Mouse (Mus musculus) limb, embryonic 12.5 days (tissue): ENCODE data around the gene Mfsd14b. TPM values are rescaled to one million over a fixed set of nuclear protein-coding genes. Genes with fewer than 3 reads are reported as not detected.

Experiments used
- ATAC-seq: fragments of 200-750 bp; cut with Nextera tagmentation; 2 replicates; pipeline ENCODE4 v1.8.0; 2017; ENCODE audit warnings: low read depth, moderate TSS enrichment; ENCODE audit not compliant: insufficient number of reproducible peaks, insufficient read depth, low FRiP score, low TSS enrichment
- H3K27ac ChIP-seq: fragments of 300-500 bp; sonication (generic); 2 replicates; pipeline ENCODE4 v1.5.1; 2016; ENCODE audit warnings: mild to moderate bottlenecking, moderate library complexity
- H3K27me3 ChIP-seq: fragments of 300-500 bp; sonication (generic); 2 replicates; pipeline ENCODE4 v1.6.1; 2016; ENCODE audit warnings: mild to moderate bottlenecking, moderate library complexity
- H3K36me3 ChIP-seq: fragments of 300-500 bp; sonication (generic); 2 replicates; pipeline ENCODE4 v1.6.1; 2016; ENCODE audit warnings: mild to moderate bottlenecking, moderate library complexity
- H3K4me1 ChIP-seq: fragments of 300-500 bp; sonication (generic); replicated peaks from 2 replicates; pipeline ENCODE4 v1.6.1; 2016
- H3K4me2 ChIP-seq: fragments of 300-500 bp; sonication (generic); 2 replicates; pipeline ENCODE4 v1.6.1; 2016; ENCODE audit warnings: mild to moderate bottlenecking, moderate library complexity
- H3K4me3 ChIP-seq: fragments of 300-500 bp; sonication (generic); replicated peaks from 2 replicates; pipeline ENCODE4 v1.5.1; 2016; ENCODE audit warnings: mild to moderate bottlenecking
- H3K9ac ChIP-seq: fragments of 300-500 bp; sonication (generic); replicated peaks from 2 replicates; pipeline ENCODE4 v1.6.1; 2016; ENCODE audit warnings: mild to moderate bottlenecking, moderate library complexity
- H3K9me3 ChIP-seq: fragments of 300-500 bp; sonication (generic); 2 replicates; pipeline ENCODE4 v1.6.1; 2016; ENCODE audit warnings: mild to moderate bottlenecking, moderate library complexity
- WGBS: fragments of 180-500 bp; shearing (Covaris S2); methylation state at CpG from one replicate; pipeline ENCODE4 v1.1.7; 2016; 5-methylcytosine and 5-hydroxymethylcytosine counted together
- polyA plus RNA-seq: library from polyadenylated mRNA; unstranded; fragments of >200 nt; fragmentation: Nextera tagmentation; extraction: Ambion mirVana; gene quantifications from 2 replicates; pipeline ENCODE4 v1.2.1, GENCODE M21; 2016

Gene Mfsd14b
- 60.2 and 62.8 TPM in 2 replicates for polyA plus RNA-seq

DNA sequence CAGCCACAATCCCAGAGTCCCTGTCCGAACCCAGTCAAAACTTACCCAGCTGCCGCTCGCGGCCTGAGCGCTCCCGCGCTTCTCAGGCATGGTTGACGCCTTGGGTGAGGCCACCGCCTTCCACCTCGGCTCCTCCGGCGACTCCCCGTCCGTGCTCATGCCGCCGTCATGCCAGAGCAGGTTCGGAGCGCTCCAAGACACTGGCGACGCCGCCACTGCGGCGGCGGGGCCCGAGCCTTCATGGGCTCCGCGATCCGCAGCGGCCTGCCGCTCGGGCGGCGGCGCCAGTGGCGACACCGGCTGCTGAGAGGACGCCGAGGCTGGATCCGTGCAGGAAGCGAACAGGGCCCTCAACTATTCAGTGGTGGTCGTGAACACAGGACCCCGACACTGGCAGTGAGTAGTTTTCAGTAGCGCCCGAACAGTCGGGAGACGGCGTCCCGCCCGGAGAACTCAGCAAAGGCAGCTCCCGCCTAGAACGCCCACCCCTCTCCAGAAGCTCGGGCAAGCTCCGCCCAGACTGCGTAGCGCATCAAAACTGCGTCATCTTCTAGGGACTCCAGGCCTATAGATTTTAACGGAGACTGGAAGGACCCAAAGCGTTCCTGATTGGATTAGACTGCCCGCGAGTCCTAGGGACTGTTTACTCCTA, at the start of gene Mfsd14b:
Gene Mfsd14b (minus strand): TSS at position 517 of the 652 bp plus-strand sequence.
- Histone ChIP-seq H3K27ac (peak within 1 kb of the TSS; percentile 94), H3K4me3 (peak within 1 kb of the TSS; percentile 86), H3K9ac (peak within 1 kb of the TSS; percentile 93), H3K4me1 (peaks cover 10% of the 10 kb centered on the region; the same call in 1 of the 2 replicates), H3K27me3 (no peaks in the 10 kb centered on the region), H3K36me3 (no peaks in the 10 kb centered on the region), H3K4me2 (peak within 1 kb of the TSS; percentile 82), H3K9me3 (no peaks in the 10 kb centered on the region)
- peak; percentile 98 for ATAC-seq
- WGBS: under 1% methylated on average over 60 of the region's 60 CpGs

DNA sequence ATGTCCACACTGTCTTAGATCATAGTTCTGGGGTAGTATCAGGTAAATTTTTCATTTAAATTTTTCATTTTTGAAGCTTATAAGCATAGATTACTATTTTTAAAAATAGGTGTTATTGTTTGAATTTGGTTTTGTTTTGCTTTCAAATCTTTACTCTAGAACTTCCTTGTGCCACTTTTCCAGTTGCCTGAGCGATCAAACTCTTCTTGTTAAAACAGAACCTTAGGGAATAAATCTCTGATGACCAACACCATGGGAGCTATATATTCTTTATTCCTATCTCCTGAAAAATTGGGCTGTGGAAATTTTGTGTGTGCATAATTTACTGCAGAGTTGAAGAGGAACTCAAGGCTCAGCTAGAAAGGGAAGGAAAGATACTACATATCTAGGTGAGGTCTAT, 37.2 kb upstream of the Mfsd14b start, which contains the start of gene Olfr466:
Gene Olfr466 (plus strand): TSS at position 301 of the 400 bp plus-strand sequence.
- Histone ChIP-seq H3K9ac (no peak within 1 kb of the TSS), H3K4me1 (no peaks in the 10 kb centered on the region), H3K27me3 (no peaks in the 10 kb centered on the region), H3K4me3 (no peak within 1 kb of the TSS), H3K27ac (no peak within 1 kb of the TSS), H3K4me2 (no peak within 1 kb of the TSS), H3K9me3 (0 out of 2 replicates have a peak, but pooled peaks cover 7% of the 10 kb centered on the region), H3K36me3 (no peaks in the 10 kb centered on the region)
- WGBS: 76% methylated on average over 1 of the region's 1 CpGs
- no peak for ATAC-seq

DNA sequence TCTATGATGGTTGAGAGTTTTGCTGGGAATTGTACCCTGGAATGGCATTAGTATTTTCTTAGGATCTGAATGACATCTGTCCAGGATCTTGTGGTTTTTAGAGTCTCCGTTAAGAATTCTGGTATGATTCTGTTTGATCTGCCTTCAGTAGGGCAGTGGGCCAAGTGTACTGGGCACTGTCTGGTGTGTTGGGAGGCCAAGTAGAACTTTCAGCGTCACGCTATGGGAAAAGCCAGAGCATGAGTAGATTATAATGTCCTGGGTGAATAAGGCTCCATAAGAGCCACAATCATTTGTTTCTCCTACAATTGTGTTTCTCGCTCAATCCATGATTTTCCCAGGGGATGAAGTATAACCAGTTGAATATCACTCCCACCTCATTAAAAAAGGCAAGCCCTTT, 25.0 kb upstream of the Mfsd14b start, which contains the start of gene Olfr465-ps1:
Gene Olfr465-ps1 (plus strand): TSS at position 301 of the 400 bp plus-strand sequence.
- no peak within 1 kb of the TSS for H3K27ac ChIP-seq
- no peak within 1 kb of the TSS for H3K4me3 ChIP-seq
- WGBS: 80% methylated on average over 4 of the region's 4 CpGs
- no peaks in the 10 kb centered on the region for H3K4me1 ChIP-seq
- H3K4me2 ChIP-seq: no peak within 1 kb of the TSS
- H3K36me3 ChIP-seq: no peaks in the 10 kb centered on the region
- ATAC-seq: no peak
- H3K27me3 ChIP-seq: no peaks in the 10 kb centered on the region
- H3K9ac ChIP-seq: no peak within 1 kb of the TSS
- H3K9me3 ChIP-seq: 0 out of 2 replicates have a peak, but pooled peaks cover 4% of the 10 kb centered on the region

DNA sequence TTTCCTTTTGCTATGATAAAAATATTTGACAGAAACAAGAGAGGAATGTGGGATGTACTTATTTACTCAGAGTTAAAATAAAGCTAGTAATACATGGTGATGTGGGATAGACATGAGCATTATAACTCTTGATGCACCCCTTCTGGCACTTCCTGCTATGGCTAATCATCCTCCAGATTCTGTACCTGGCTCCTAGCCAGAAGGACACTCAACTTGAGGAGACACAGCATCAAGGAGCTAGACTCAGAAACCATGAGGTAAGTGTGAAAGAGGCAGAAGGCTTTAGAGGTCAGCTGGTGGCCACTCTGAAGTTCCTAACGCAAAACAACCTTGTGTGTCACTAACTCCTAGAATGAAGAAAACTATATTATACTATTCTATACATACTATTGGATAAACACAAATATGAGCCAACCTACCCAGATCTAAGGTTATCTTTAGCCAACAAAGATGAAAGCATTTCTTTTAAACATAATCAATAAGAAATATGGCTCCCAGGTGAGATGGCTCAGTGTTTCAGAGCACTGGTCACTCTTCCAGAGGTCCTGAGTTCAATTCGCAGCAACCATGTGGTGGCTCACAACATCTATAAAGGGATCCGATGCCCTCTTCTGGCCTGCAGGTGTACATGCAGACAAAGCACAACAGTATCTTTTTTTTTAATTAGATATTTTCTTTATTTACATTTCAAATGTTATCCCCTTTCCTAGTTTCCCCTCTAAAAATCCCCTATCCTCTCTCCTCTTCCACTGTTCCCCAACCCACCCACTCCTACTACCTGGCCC, 14.5 kb upstream of the Mfsd14b start:
- Histone ChIP-seq H3K4me2 (no peak overlapping the region), H3K9ac (no peak overlapping the region), H3K27ac (no peak overlapping the region), H3K4me1 (no peaks in the 10 kb centered on the region), H3K9me3 (no peaks in the 10 kb centered on the region), H3K27me3 (no peaks in the 10 kb centered on the region), H3K36me3 (no peaks in the 10 kb centered on the region), H3K4me3 (no peak overlapping the region)
- WGBS: 66% methylated on average over 3 of the region's 3 CpGs
- no peak for ATAC-seq

DNA sequence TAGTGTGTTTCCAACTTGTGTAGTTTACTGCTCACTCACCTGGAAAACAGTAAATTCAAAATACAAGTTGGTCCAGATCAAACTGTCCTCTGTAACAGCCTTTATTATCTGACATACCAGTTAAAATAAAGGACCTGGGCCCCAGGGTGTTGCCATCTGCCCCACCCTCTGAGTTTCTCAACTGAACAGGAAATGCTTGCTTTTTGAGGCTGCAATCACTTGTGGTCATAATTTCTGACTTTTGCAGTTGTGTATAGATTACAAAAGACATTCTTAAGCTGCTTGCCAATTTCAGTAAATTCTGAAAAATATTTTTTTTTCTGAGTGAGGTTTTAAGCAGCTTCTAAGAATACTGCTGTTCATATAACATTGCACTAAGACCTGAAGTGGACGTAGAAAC, 9.3 kb upstream of the Mfsd14b start:
- 81% methylated on average over 1 of the region's 1 CpGs for WGBS
- ATAC-seq: no peak

DNA sequence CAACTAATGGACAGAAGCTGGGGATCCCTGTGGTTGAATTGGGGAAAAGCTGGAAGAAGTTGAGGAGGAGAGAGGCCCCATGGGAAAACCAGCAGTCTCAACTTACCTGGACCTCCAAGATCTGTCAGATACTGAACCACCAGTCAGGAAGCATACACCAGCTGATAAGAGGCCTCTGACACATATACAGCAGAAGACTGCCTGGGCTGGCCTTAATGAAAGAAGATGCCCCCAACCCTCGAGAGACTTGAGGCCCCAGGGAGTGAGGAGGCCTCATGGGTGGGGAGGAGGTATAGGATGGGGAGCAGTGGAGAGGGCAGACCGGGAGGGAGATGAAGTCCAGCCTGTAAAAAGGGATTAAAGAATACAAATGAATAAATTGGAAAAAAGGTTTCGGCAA, 8.2 kb upstream of the Mfsd14b start:
- no peak overlapping the region for H3K9ac ChIP-seq
- H3K4me1 ChIP-seq: no peaks in the 10 kb centered on the region
- no peaks in the 10 kb centered on the region for H3K27me3 ChIP-seq
- no peak overlapping the region for H3K27ac ChIP-seq
- no peak for ATAC-seq
- H3K36me3 ChIP-seq: no peaks in the 10 kb centered on the region
- no peak overlapping the region for H3K4me3 ChIP-seq
- 77% methylated on average over 3 of the region's 3 CpGs for WGBS
- H3K4me2 ChIP-seq: no peak overlapping the region
- no peaks in the 10 kb centered on the region for H3K9me3 ChIP-seq

More for the DNA sequence above, 9.3 kb upstream of the Mfsd14b start:
- Histone ChIP-seq H3K27me3 (no peaks in the 10 kb centered on the region), H3K36me3 (no peaks in the 10 kb centered on the region), H3K9ac (no peak overlapping the region), H3K27ac (no peak overlapping the region), H3K9me3 (no peaks in the 10 kb centered on the region), H3K4me3 (no peak overlapping the region), H3K4me1 (no peaks in the 10 kb centered on the region), H3K4me2 (no peak overlapping the region)

DNA sequence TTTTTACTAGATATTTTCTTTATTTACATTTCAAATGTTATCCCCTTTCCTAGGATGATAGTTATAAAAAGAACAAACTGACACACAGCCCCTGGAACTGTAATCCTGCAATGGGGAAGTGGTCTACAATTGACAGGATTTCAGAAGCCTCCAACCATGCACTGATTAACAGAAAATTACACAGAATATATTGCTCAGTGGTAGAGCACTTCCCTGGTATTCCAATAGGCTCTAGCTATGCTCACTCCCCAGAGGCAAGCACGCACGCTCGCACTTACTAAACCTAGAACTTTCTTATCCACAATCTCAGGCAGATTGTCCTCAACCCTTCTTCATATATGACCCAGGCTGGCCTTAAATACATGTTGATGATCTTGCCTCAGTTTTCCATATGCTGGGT, 464 bp upstream of the Mfsd14b start:
- H3K27ac ChIP-seq: peak overlapping the region; percentile 94
- H3K9me3 ChIP-seq: no peaks in the 10 kb centered on the region
- H3K27me3 ChIP-seq: no peaks in the 10 kb centered on the region
- no peaks in the 10 kb centered on the region for H3K36me3 ChIP-seq
- 0 out of 2 replicates have a peak overlapping the region, but pooled peaks have one; percentile 93 for H3K9ac ChIP-seq
- 67% methylated on average over 3 of the region's 3 CpGs for whole genome bisulfite sequencing
- peak overlapping the region; percentile 82 for H3K4me2 ChIP-seq
- peaks cover 10% of the 10 kb centered on the region; the same call in 1 of the 2 replicates for H3K4me1 ChIP-seq
- peak overlapping the region; percentile 86 for H3K4me3 ChIP-seq
- no peak; the same call in 1 of the 2 replicates for ATAC-seq

DNA sequence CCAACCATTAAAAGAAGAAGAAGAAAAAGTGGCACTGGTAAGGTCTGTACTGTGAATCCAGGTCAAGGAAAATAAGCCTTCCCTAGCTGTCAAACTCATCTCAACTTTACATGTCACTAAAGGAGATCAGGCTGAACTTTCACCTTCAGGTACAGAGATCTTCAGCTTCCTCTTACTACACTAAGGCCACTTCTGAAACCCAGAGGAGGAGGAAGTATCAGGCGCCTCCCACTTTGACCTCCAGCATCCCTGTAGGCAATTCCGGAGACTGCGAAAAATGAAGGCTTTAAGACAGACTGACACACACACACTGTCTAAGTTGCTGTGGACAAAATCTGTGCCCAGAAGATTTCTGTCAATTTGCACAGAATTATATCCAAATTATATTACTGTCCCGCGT, 814 bp downstream of the Mfsd14b start:
- Histone ChIP-seq H3K4me3 (peak overlapping the region; percentile 86), H3K9ac (peak overlapping the region; percentile 93), H3K9me3 (no peaks in the 10 kb centered on the region), H3K27me3 (no peaks in the 10 kb centered on the region), H3K27ac (peak overlapping the region; percentile 94), H3K4me1 (peaks cover 10% of the 10 kb centered on the region; the same call in 1 of the 2 replicates), H3K4me2 (peak overlapping the region; percentile 82), H3K36me3 (no peaks in the 10 kb centered on the region)
- no peak for ATAC-seq
- WGBS: 2% methylated on average over 5 of the region's 5 CpGs

DNA sequence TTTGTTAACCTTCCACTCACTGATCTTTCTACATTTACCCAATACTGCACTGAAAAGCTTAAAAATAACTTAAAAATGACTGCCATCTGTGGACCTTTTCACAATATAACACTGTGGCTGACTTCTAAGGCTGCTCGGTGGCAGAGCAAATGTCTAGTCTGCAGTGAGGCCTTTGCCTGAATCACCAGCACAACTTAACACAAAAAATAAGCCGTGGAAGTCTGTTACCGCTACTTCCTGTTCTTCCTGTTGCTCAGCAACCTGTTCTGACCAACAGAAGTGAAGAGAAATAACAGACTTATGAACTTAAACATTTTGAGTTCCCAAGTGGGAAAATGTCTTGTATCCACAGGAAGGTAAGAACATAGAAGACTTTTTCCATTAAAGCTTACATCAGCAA, 11.5 kb downstream of the Mfsd14b start:
- ATAC-seq: no peak
- Histone ChIP-seq H3K9ac (no peak overlapping the region), H3K36me3 (peaks cover 7% of the 10 kb centered on the region; the same call in 1 of the 2 replicates), H3K4me2 (no peak overlapping the region), H3K4me3 (no peak overlapping the region), H3K9me3 (peaks cover 35% of the 10 kb centered on the region), H3K27me3 (no peaks in the 10 kb centered on the region), H3K27ac (no peak overlapping the region), H3K4me1 (no peaks in the 10 kb centered on the region)
- WGBS: 88% methylated on average over 3 of the region's 3 CpGs

DNA sequence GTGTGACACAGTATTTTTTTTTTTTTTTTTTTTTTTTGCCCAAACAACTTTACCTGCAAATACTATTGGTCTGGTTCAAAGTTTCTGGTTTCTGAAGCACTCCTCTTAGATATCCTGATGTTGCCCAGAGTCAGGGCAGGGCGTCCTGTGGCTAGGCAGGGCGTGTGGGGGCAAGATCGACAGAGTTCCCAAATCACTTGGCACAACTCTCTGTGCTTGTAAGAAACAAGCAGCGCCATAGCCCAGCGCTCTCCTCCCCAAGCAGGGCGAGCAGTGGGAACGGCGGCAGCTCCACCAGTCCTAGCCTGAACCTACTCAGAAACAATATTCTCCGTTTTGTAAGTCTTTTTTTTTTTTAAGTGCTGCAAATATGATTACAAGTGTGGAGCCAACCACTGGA, 12.1 kb downstream of the Mfsd14b start:
- ATAC-seq: no peak
- Histone ChIP-seq H3K4me3 (no peak overlapping the region), H3K36me3 (peaks cover 5% of the 10 kb centered on the region; the same call in 1 of the 2 replicates), H3K4me1 (no peaks in the 10 kb centered on the region), H3K9me3 (peaks cover 31% of the 10 kb centered on the region), H3K27ac (no peak overlapping the region), H3K4me2 (no peak overlapping the region), H3K9ac (no peak overlapping the region), H3K27me3 (no peaks in the 10 kb centered on the region)
- 96% methylated on average over 9 of the region's 9 CpGs for WGBS

DNA sequence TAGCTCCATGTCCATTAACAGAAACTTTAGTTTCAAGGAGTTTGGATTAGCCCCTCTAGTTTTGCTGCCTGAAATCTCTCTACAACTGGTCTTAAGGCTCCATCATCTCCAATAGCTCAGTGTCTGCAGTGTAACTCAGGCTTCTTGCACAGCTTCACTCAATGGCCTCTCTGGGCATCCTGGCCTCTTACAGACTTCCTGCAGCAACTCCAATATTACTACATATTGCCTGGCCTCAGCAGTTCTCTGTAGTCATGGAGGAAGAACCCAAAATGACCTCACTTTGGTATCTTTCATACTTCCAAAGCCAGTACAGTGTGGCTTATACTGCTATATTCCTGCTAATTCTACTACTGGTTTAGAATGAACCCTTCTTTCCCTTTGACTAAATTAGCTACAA, 15.8 kb downstream of the Mfsd14b start:
- Histone ChIP-seq H3K4me1 (no peaks in the 10 kb centered on the region), H3K4me2 (no peak overlapping the region), H3K27me3 (no peaks in the 10 kb centered on the region), H3K9me3 (peaks cover 8% of the 10 kb centered on the region; the same call in 1 of the 2 replicates), H3K36me3 (peaks cover 7% of the 10 kb centered on the region), H3K27ac (no peak overlapping the region), H3K4me3 (no peak overlapping the region), H3K9ac (no peak overlapping the region)
- ATAC-seq: no peak
